Mouse (Mus musculus) CH12.LX (cell line): ENCODE results near the gene Utp11. TPM values are rescaled to one million over a fixed set of nuclear protein-coding genes. Genes with fewer than 3 reads are reported as not detected.
A peak's percentile ranks its signal among the peaks of the same experiment; 100 is the strongest.

ENCODE experiments used
- DNase-seq: peaks from one replicate; pipeline ENCODE4 v3.0.0-alpha.2; 2013; ENCODE audit errors: extremely low read depth
- H3K27ac ChIP-seq: 2 replicates; pipeline ENCODE4 v1.5.1; 2012; ENCODE audit warnings: low read depth, mild to moderate bottlenecking, control low read depth, moderate library complexity; ENCODE audit not compliant: insufficient read depth
- H3K27me3 ChIP-seq: replicated peaks from 2 replicates; pipeline ENCODE3; 2012; ENCODE audit warnings: inconsistent platforms
- H3K36me3 ChIP-seq, 2 experiments: replicated peaks in 1 of 2; 2 replicates each; pipeline versions ENCODE3 to v1.6.1; 2012; ENCODE audit warnings: inconsistent platforms in 1 of 2, low read length in 1 of 2, mild to moderate bottlenecking in 1 of 2, mixed read lengths in 1 of 2, moderate library complexity in 1 of 2; ENCODE audit not compliant: control insufficient read depth in 1 of 2, insufficient read depth in 1 of 2
- H3K4me1 ChIP-seq, 2 experiments: 2 replicates each; pipeline ENCODE4 v1.6.1; 2012; ENCODE audit warnings: inconsistent platforms in 1 of 2, moderate library complexity in 1 of 2; ENCODE audit not compliant: insufficient read depth in 2 of 2, control insufficient read depth in 1 of 2
- H3K4me2 ChIP-seq: 2 replicates; pipeline ENCODE4 v1.6.1; 2012; ENCODE audit warnings: low read depth, mild to moderate bottlenecking, control low read depth; ENCODE audit not compliant: poor library complexity, insufficient read depth, severe bottlenecking
- H3K4me3 ChIP-seq, 3 experiments: fragments of 150-350 bp in 1 of 3; sonication (generic) in 1 of 3; replicated peaks in 1 of 3; 2 replicates each; pipeline versions ENCODE3 to v1.5.1; 2011 to 2012; ENCODE audit warnings: low read depth in 2 of 3, low read length in 2 of 3, mild to moderate bottlenecking in 2 of 3, moderate library complexity in 2 of 3, control low read depth in 1 of 3, improper control_type of control experiment in 1 of 3, inconsistent platforms in 1 of 3, mixed read lengths in 1 of 3; ENCODE audit not compliant: poor library complexity in 1 of 3
- H3K79me2 ChIP-seq: replicated peaks from 2 replicates; pipeline ENCODE4 v1.6.1; 2012; ENCODE audit warnings: mild to moderate bottlenecking, moderate library complexity; ENCODE audit not compliant: control insufficient read depth, poor library complexity, insufficient read depth, severe bottlenecking; ENCODE audit errors: extremely low read depth
- H3K9ac ChIP-seq: 2 replicates; pipeline ENCODE4 v1.6.1; 2012; ENCODE audit warnings: low read depth, mild to moderate bottlenecking, control low read depth, moderate library complexity; ENCODE audit not compliant: insufficient read depth
- H3K9me3 ChIP-seq: replicated peaks from 2 replicates; pipeline ENCODE3; 2012; ENCODE audit warnings: low read length, inconsistent platforms, mixed read lengths
- BHLHE40 ChIP-seq: IDR thresholded peaks from 2 replicates; pipeline ENCODE4 v1.6.1; 2011; ENCODE audit warnings: mild to moderate bottlenecking, low read depth, low read length, improper control_type of control experiment
- CHD2 ChIP-seq: IDR thresholded peaks from 2 replicates; pipeline ENCODE4 v1.6.1; 2011; ENCODE audit warnings: low read length, improper control_type of control experiment
- E2F4 ChIP-seq: IDR thresholded peaks from 2 replicates; pipeline ENCODE4 v1.6.1; 2011; ENCODE audit warnings: low read depth, low read length, improper control_type of control experiment; ENCODE audit not compliant: insufficient replicate concordance
- ELF1 ChIP-seq: IDR thresholded peaks from 2 replicates; pipeline ENCODE4 v1.6.1; 2014; ENCODE audit warnings: low read depth, mild to moderate bottlenecking, inconsistent platforms, low read length, improper control_type of control experiment
- EP300 ChIP-seq: IDR thresholded peaks from 2 replicates; pipeline ENCODE4 v1.6.1; 2011; ENCODE audit warnings: low read length, improper control_type of control experiment
- GABPA ChIP-seq: IDR thresholded peaks from 2 replicates; pipeline ENCODE4 v1.6.1; 2012; ENCODE audit warnings: low read depth, low read length, improper control_type of control experiment, inconsistent platforms; ENCODE audit not compliant: insufficient replicate concordance
- HCFC1 ChIP-seq: IDR thresholded peaks from 2 replicates; pipeline ENCODE4 v1.6.1; 2012; ENCODE audit warnings: low read depth, mild to moderate bottlenecking, inconsistent platforms, low read length, improper control_type of control experiment
- IRF4 ChIP-seq: IDR thresholded peaks from 2 replicates; pipeline ENCODE4 v1.6.1; 2014; ENCODE audit warnings: low read depth, mild to moderate bottlenecking, inconsistent platforms, low read length, improper control_type of control experiment
- KAT2A ChIP-seq: IDR thresholded peaks from 2 replicates; pipeline ENCODE4 v1.6.1; 2012; ENCODE audit warnings: low read length, improper control_type of control experiment, inconsistent platforms; ENCODE audit not compliant: insufficient replicate concordance
- MAX ChIP-seq: IDR thresholded peaks from 2 replicates; pipeline ENCODE4 v1.6.1; 2011; ENCODE audit warnings: low read length, improper control_type of control experiment
- MAZ ChIP-seq: IDR thresholded peaks from 2 replicates; pipeline ENCODE4 v1.6.1; 2012; ENCODE audit warnings: low read depth, mild to moderate bottlenecking, inconsistent platforms, low read length, improper control_type of control experiment, moderate library complexity
- MEF2A ChIP-seq: IDR thresholded peaks from 2 replicates; pipeline ENCODE4 v1.6.1; 2014; ENCODE audit warnings: low read depth, mild to moderate bottlenecking, inconsistent platforms, low read length, improper control_type of control experiment, borderline replicate concordance
- MXI1 ChIP-seq: IDR thresholded peaks from 2 replicates; pipeline ENCODE4 v1.6.1; 2011; ENCODE audit warnings: mild to moderate bottlenecking, low read depth, low read length, improper control_type of control experiment
- MYC ChIP-seq: IDR thresholded peaks from 2 replicates; pipeline ENCODE4 v1.6.1; 2011; ENCODE audit warnings: low read depth, mild to moderate bottlenecking, improper control_type of control experiment, low read length
- NELFE ChIP-seq: IDR thresholded peaks from 2 replicates; pipeline ENCODE4 v1.6.1; 2011; ENCODE audit warnings: low read depth, low read length, improper control_type of control experiment
- NRF1 ChIP-seq: IDR thresholded peaks from 2 replicates; pipeline ENCODE4 v1.6.1; 2014; ENCODE audit warnings: low read depth, mild to moderate bottlenecking, inconsistent platforms, low read length, improper control_type of control experiment, moderate library complexity
- POLR2A ChIP-seq: IDR thresholded peaks from 2 replicates; pipeline ENCODE4 v1.6.1; 2011; ENCODE audit warnings: low read depth, mild to moderate bottlenecking, improper control_type of control experiment, low read length
- POLR2AphosphoS2 ChIP-seq: IDR thresholded peaks from 2 replicates; pipeline ENCODE4 v1.6.1; 2011; ENCODE audit warnings: low read depth, low read length, improper control_type of control experiment
- SIN3A ChIP-seq: IDR thresholded peaks from 2 replicates; pipeline ENCODE4 v1.6.1; 2012; ENCODE audit warnings: low read length, improper control_type of control experiment, inconsistent platforms
- SMC3 ChIP-seq: IDR thresholded peaks from 2 replicates; pipeline ENCODE4 v1.6.1; 2011; ENCODE audit warnings: low read depth, low read length, improper control_type of control experiment
- TBP ChIP-seq: conservative IDR thresholded peaks from 2 replicates; pipeline ENCODE4 v1.6.1; 2011; ENCODE audit warnings: low read depth, low read length, improper control_type of control experiment
- TCF12 ChIP-seq: IDR thresholded peaks from 2 replicates; pipeline ENCODE4 v1.6.1; 2014; ENCODE audit warnings: low read depth, mild to moderate bottlenecking, inconsistent platforms, low read length, improper control_type of control experiment
- UBTF ChIP-seq: IDR thresholded peaks from 2 replicates; pipeline ENCODE4 v1.6.1; 2012; ENCODE audit warnings: low read depth, mild to moderate bottlenecking, inconsistent platforms, low read length, improper control_type of control experiment, moderate library complexity
- ZKSCAN1 ChIP-seq: IDR thresholded peaks from 2 replicates; pipeline ENCODE4 v1.6.1; 2012; ENCODE audit warnings: low read depth, inconsistent platforms, low read length, improper control_type of control experiment, borderline replicate concordance
- ZMIZ1 ChIP-seq: IDR thresholded peaks from 2 replicates; pipeline ENCODE4 v1.6.1; 2012; ENCODE audit warnings: low read depth, mild to moderate bottlenecking, inconsistent platforms, low read length, improper control_type of control experiment
- ZNF384 ChIP-seq: IDR thresholded peaks from 2 replicates; pipeline ENCODE4 v1.6.1; 2012; ENCODE audit warnings: low read depth, low read length, improper control_type of control experiment, inconsistent platforms
- dilution Hi-C: fragments of 300-500 bp; cut with MboI; formaldehyde crosslinking; loops from 2 replicates; pipeline ENCODE4 v1.14.3; 2020; ENCODE audit warnings: low sequenced_read_pairs; ENCODE audit not compliant: extremely low pct_unique_long_range_greater_than_20kb, extremely low pct_ligation_motif_present
- in situ Hi-C: fragments of 300-500 bp; cut with MboI; formaldehyde crosslinking; loops from 3 replicates; pipeline ENCODE4 v1.14.3; 2019; ENCODE audit warnings: low sequenced_read_pairs, low pct_ligation_motif_present, low pct_unique_long_range_greater_than_20kb, mixed read lengths
- polyA plus RNA-seq: library from polyadenylated mRNA; unstranded; fragments of >175 nt; gene quantifications from 2 replicates; pipeline ENCODE4 v1.2.1, GENCODE M21; 2012; ENCODE audit warnings: low read depth; ENCODE audit not compliant: insufficient read length
- total RNA-seq, 2 experiments: library from RNA; depleted of rRNA; stranded (reverse); fragments of 300-350 nt in 1 of 2; fragments of >200 nt in 1 of 2; gene quantifications; 2 replicates each; pipeline ENCODE4 v1.2.3; 2012 to 2014

Gene Utp11
- 52.7 and 63.2 TPM in 2 replicates for total RNA-seq (2012; rRNA removed)
- total RNA-seq (2014; rRNA removed) = 78.1 and 84.4 TPM in 2 replicates
- 102 and 107 TPM in 2 replicates for polyA plus RNA-seq

DNA sequence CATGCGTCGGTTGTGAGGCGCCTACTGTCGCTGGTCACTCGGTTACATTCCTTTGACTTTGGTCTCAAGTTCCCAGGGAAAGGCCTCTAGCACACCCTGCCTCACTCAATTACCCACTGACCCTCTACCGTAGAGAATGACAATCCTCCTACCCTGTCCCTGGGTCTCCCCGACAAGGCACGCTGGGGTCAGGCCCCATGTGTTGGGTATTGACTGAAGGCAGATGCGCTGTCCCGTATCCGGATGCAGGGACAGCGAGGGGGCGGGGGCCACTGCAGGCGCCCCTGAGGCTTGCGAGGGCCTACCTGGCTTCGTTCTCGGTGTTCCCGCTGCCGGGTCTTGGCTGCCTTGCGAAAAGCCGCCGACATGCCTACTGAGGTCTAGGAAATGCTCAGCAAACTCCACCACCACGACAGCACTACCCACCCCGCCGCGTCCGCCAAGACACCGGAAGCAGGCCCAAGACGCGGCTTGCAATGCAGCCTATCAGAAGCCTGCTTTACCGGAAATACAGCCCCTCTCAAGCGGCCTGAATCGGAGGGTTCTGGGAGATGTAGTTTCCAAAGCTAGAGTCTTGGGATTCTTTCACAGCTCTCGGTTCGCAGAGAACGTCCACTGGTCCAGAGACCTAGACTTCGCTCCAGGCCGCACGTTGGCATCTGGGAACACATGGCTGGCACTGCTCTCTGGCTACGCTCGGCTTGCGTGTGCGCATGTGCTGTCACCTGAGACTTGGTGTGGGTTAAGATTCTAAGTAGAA lies at the start of gene Utp11:
Gene Utp11, minus strand, starts transcription at position 466 of the 760 bp plus-strand sequence.
- in situ Hi-C loops (no loop called here), dilution Hi-C loops (no loop called here)
- H3K79me2 ChIP-seq = peaks cover 48% of the 10 kb centered on the region
- peak; percentile 91 for DNase-seq
- peak within 1 kb of the TSS; percentile 100 for H3K4me2 ChIP-seq
- peak within 1 kb of the TSS; percentile 57 for H3K27ac ChIP-seq
- TF ChIP-seq IRF4 (peak; percentile 60), KAT2A (peak; percentile 99), MAX (peak; percentile 86), NELFE (peak; percentile 74), ELF1 (peak; percentile 84), CHD2 (peak; percentile 87), POLR2AphosphoS2 (peak; percentile 70; the same call in 1 of the 2 replicates), MXI1 (peak; percentile 65), TCF12 (peak; percentile 80), HCFC1 (peak; percentile 99), MEF2A (peak; percentile 38), SMC3 (no peak), ZMIZ1 (peak; percentile 61; the same call in 1 of the 2 replicates), GABPA (peak; percentile 76; the same call in 1 of the 2 replicates), BHLHE40 (peak; percentile 43; the same call in 1 of the 2 replicates), MYC (peak; percentile 84), NRF1 (peak; percentile 68), TBP (peak; percentile 80), SIN3A (peak; percentile 92; the same call in 1 of the 2 replicates), ZNF384 (no peak), POLR2A (peak; percentile 76), UBTF (no peak), E2F4 (0 out of 2 replicates have a peak, but pooled peaks have one; percentile 24), EP300 (no peak), ZKSCAN1 (no peak; the same call in 1 of the 2 replicates), MAZ (peak; percentile 87)
- no peaks in the 10 kb centered on the region for H3K27me3 ChIP-seq
- peak within 1 kb of the TSS; percentile 69 to 90 (median 85) for H3K4me3 ChIP-seq
- peaks cover 4 to 47% of the 10 kb centered on the region in 2 experiments; a peak in 3 of 4 replicates for H3K4me1 ChIP-seq
- H3K9me3 ChIP-seq = no peaks in the 10 kb centered on the region
- peak within 1 kb of the TSS; percentile 80 for H3K9ac ChIP-seq
- H3K36me3 ChIP-seq = peaks cover 2 to 15% of the 10 kb centered on the region in 2 experiments
